Mouse (Mus musculus) cerebellum, postnatal 36 days (tissue): ENCODE measurements around the gene Trpv4.

ENCODE experiments used
- DNase-seq, 2 experiments: peaks; one replicate each; pipeline ENCODE4 v3.0.0; 2021 to 2022; ENCODE audit warnings: mixed read lengths in 2 of 2

The Trpv4 gene

DNA sequence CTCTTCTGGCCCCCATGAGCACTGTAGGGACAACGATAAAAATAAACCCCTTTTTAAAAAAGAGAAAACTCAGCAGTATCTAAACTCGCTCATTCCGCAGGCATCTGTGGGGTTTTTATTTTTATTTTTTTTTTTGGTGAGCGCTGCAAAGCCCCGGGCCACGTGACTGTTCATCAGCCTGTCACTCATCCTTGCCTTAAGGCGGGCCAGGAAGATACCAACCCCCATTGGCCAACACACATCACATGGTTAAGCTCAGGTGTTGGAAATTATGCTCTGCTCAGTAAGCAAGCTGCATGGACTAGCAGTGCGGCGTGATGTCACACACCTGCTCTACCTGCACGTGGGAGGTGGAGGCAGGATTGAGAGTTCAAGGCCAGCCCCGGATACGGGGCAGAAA lies 40.4 kb downstream of the Trpv4 start:
- no peak for DNase-seq

DNA sequence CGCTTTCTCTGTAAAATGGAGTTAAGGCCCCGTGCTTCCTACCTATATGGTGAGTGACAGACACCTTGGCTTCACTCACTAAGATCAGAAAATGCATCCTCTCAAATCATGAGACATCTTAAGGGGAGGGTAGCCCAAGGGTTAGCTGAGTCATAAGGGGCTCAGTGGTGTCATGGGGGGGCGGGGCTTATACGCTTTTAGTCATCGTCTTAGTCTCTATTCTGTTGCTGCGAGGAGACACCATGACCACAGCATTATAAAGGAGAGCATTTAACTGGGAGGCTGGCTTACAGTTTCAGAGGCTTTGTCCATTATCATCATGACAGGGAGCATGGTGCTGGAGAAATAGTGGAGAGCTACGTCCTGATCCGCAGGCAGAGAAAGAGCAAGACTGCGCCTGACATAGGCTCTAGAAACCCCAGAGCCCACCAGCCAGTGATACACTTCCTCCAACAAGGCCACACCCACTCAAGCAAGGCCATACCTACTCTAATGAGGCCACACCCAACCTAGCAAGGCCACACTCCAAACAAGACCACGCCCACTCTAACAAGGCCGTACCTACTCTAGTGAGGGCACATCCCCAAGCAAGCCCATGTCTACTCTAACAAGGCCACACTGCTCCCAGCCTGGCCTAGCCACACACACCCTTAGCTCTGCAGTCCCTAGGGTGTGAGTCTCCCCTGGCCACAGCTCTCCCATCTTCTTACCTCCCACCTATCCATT lies 41.7 kb downstream of the Trpv4 start:
- no peak for DNase-seq

DNA sequence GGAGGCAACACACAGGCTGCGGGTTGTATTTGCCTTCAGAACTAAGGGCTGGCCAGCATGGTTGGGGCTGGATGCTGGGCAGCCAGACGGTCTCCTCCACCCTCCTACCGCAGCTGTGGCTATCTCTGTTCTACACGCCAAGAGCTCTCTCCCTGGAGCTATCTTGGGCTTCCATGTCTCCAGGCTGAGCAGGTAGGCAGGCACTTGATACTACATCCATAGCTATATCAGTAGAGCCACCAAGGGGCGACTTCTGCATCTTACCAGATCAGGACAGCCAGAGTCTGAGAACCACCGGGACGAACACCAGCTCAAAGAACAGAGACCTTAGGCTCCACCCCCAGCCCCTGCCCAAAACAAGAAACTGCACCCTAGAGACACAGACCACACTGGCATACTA lies 43.4 kb downstream of the Trpv4 start:
- no peak for DNase-seq

DNA sequence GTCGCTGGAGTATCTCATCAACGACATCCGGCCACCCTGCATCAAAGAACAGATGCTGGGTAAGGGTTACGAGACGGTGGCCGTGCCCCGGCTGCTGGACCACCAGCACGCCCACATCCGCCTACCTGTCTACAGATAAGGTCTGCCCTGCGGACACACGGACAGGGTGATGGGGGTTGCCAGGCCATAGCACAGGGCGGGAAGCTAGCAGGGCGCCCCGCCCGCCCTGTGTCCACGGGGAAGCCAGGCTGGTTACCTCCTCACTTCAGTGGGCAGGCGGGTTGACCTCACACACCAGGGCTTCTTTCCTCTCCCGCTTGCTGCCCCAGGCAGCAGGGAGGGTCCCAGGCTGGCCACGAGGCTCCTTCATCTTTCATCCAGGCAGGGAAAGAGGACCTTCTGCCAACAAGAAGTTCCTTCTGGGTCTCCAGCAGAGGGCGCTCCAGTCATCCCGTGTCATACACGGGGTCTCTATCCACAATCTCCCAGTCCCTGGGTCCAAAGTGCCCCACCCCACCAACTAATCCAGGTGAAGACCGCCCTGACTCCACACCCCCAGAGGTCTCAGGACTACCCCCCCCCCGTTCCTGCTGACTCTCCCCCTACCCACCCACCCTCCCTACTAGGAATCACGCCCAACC lies 46.1 kb downstream of the Trpv4 start:
- no peak for DNase-seq

DNA sequence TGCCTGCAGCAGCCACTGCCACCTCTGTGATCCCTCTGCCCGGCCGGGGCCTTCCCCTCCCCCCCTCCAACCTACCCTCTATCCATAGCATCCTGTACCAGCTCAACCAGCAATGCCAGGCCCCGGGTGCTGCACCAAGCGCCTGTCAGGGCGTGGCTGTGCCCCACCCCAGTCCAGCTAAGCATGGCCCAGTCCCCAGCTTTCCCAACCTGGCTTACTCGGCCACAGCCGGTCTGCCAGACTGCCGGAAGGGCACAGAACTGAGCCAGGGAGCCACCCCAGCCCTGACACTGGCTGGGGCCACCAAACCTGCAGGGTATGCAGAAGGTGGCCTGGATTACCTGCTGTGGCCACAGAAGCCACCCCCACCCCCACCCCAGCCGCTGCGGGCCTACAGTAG lies 47.0 kb downstream of the Trpv4 start:
- no peak for DNase-seq

DNA sequence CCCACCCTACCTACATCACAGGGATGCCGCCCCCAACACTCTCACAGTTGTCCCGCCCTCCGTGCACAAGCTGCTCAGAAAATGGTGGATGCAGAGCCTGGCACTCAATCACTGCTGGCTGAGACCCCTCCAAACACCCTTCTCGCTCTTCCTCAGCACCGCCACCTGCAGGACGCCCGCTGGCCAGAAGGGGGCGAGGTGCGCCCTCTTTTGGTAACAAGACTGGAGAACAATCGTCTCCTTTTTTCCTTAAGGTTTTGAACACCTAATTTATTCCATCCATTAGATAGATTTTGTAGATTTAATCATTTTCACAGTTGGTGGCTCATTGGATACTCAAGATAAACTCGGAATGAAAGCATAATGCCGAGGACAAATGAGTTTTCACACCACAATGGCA lies 49.7 kb downstream of the Trpv4 start:
- peak; percentile 81 to 84 for DNase-seq

DNA sequence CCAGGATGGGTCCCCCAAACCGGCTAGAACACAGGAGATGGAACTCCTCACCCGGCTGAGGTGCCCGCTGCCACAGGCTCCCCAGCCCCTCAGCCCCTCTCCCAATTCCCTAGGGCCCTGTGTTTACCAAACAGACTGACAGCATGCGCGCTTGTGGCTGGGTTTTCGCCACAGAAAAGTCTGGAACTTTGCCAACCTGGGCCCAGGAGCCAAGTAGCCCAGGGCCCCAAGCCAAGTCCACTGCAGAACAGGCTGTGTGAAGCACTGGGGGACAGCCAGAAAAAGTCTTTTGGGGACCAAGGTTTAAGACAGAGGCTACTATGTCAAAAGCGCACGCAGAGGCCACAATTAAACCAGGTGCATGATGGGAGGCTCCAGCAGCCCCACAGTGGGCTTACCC lies 50.6 kb downstream of the Trpv4 start:
- DNase-seq, result peak; percentile 84 to 86

DNA sequence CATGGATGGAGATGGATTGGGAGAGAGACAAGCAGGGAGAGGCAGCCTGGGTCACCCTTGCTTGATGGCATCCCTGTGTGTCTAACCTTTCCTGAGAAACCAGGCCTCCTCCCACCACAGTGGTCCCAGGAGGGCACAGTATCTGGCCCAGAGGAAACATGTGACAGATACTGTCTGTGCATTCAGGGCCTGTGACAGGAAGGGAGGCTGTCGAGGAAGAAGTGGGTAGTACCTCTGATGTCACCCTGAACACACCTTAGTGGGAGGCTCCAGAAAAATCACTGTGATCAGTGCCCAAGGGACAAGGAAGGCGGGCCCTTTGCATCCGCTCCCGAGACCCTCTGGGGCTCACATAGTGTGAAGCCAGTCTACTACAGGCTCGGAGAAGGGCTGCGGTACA lies 52.2 kb downstream of the Trpv4 start:
- DNase-seq, result no peak

DNA sequence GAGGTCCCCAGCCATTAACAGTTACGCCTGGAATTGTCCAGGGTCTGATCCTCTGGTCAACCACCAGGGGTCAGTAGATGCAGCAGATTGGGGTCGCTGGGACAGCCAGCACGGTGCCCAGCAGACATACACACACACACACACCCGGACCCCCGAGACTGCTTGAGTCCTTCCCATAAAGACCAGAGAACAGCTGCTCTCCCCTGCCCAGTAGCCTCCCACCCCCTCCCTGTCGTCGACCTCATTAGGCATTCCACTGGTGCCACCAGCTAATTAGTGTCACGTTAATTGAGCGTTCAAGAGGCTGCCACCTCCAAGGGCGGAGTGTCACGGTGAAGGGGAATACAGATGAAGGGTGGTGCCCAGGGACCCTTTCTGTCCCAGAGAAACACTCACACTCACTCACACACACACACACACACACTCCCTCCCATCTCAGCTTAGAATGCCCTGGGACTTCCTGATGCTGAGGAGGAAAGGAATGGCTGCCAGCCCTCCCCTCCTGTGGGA lies 53.4 kb downstream of the Trpv4 start:
- no peak for DNase-seq

DNA sequence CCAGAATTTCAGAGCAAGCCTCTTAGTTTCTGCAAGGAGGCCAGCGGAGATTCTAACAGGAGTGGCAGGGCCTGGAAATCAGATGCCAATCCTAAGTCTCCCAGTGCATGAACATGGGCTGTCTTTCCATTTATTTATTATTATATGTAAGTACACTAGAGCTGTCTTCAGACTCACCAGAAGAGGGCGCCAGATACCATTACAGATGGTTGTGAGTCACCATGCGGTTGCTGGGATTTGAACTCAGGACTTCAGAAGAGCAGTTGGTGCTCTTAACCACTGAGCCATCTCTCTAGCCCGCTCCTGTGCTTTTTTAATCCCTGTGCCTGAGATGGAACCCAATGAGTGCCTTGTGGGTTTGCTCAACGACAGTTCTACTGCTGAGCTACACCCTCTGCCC lies 54.2 kb downstream of the Trpv4 start:
- DNase-seq, result no peak

DNA sequence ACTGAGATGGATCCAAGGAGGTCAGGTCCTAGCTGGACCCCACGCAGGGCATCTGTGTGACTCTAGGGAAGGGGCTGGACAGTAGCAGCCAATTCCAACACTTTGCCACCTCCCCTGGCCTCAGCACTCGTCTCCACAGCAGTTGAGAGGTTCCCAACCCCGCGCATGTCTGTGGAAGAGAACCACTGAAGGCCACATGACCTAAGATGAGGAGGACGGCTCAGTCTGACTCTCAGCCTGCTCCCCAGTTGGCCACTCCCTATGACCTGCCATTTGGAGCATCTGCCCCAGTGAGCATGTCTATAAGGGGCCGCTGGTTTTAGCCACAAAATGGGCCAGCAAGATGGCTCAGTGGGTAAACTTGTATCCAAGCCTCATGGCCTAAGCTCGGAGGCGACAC lies 56.2 kb downstream of the Trpv4 start:
- no peak for DNase-seq

DNA sequence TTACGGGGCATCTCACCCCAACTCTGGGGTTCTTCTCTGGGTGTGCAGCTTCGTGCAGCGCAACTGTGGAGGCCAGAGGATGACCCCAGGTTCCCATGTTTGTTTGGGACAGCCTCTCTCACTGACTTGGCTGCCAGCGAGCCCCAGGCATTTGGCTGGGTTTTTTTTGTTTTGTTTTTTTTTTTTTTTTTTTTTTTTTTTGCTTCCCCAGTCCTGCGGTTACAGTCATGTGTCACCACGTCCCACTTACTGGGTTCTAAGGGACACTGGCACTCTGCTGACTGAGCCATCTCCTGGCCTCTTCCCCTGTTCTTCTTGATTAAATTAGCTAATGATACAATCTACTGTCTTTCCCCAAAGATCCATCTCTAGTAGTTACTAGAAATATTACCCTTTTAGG lies 60.6 kb downstream of the Trpv4 start:
- no peak for DNase-seq

DNA sequence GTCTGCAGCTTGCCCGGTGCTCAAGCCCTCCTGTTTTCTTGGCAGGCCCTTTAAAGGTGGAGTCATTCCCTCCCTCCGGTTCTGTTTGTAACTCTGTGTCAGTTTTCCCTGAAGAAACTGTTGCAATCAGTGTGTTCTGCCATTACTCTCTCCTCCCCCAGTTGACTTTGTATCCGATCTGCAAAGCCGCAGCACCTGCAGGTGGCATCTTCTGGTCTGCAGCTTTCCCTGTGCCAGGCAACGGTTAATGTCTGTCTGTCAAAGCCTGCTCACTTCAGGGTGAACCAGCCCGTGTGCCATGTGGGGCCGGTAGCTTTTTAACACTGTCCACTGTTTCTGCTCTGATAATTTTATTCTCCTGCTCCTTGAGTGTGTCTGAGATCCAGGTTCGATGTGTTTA lies 61.0 kb downstream of the Trpv4 start:
- no peak for DNase-seq

DNA sequence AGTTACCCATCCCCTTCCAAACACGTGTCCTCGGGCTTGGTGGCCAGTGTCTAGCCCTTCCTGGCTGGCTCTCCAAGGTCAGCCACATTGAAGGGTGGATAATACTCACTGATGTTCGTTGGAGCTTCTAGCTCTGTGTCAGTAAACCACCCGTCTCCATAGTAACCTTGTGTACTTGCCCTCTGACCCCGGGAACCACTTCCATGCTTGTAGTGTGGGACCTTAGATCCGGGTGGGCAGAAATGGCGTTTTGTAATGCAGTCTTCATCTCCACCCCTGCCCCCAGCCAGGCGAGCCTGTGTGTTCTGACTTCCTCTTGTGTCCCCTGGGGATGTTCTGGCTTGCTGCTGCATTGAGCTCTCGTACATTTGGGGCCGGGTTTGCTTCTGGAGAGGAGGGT lies 61.6 kb downstream of the Trpv4 start:
- DNase-seq, result no peak

DNA sequence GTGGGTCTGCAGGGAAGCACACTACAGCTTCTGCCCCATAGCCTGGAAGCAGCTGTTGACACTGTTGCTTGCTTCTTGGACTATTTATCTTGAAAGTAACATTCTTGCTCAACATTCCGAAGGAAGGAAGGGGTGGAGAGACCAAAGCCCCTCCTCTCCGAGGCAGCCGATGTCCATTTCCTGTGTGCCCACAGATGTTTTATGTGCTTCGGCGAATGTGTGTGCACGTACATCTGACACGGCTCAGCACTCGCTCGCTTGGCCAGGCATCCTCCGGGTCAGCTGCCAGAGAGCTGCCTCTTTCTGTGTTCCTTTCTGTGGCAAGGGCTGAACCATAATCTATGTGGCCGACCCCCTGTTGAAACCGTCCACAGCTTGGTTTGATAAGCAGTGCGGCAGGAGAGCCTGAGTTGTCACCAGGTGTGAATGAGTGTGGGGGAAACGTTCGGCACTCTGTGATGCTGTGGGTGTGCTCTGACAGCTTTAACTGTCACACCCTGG lies 63.4 kb downstream of the Trpv4 start:
- no peak for DNase-seq

DNA sequence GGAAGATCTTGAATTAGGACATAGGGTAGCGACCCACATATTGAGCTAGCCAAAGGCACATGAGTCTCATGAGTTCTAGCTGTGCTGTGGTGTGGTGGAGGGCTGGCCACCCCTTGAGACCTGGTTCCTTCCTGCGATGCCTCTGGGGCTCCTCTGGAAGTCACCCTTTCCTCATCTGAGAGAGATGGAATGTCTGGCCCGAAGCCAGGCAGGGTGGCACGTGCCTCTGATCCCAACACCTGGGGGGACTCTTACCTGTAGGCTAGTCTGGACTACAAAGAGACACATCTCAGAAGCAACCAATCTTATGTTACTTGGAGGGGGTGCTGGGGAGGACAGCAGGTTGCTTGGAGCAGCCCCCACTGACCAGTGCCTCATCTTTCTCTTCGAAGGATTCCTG lies 64.3 kb downstream of the Trpv4 start:
- DNase-seq, result no peak

DNA sequence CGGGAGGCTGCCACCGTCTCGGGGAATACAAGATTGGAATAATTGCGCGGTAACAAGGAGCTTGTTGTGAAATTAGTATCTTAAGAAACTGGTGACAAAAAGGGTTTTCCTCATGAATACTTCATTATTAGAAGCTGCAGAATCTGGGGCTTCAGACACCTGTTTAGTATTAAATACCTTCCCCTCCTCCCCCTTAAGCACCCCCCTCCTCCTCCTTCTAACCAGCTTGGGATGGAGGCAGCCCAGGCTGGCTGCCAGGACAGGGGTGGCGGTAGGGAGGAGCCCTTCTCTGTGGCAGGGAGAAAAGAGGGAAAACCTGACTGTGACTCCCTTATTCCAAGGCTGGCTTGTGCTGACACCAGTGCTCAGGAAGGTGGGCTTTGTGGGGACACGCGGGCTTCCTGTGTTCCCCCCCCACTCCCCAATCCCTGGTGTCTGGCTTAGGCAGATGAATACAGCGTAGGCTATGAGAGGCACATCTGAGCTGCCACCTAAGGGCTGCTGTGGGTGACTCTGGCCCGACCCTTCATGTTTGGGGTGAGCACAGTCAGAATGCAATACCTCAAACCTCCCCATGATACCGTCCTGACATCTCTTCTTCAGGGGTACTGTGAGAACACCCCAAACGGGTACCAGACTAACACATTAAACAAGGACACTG lies 64.9 kb downstream of the Trpv4 start:
- no peak for DNase-seq

DNA sequence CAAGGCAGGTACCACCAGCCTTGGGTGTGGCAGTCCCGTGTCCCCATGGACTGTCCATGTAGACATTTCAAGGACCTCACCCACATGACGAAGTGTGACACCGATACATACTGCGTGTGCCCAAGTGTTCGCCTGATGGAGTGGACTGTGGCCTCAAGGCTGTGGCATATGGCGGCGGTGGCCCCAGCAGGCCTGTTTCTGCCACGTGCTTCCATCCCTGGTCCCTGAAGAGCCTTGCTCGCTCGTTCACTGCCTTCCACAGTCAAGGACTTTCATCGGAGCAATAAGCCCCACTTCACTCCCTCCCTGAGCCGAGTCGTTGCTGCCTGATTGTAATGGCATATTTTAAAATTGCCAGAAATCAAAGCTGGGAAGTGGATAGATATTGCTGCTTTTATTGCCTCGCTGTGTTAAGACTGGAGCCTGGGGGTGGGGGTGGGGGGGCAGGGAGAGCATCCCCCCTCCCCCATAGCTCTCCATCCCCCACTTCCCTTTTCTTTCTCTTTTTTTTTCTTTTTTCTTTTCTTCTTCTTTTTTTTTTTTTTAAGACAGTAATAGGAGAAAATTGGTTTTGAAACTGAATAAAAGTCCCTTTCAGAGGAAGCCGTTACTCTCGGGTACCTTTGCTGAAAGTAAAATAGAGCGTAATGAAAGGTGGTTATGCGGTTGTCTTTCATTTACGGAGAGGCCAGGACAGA lies 65.6 kb downstream of the Trpv4 start:
- DNase-seq, result no peak

DNA sequence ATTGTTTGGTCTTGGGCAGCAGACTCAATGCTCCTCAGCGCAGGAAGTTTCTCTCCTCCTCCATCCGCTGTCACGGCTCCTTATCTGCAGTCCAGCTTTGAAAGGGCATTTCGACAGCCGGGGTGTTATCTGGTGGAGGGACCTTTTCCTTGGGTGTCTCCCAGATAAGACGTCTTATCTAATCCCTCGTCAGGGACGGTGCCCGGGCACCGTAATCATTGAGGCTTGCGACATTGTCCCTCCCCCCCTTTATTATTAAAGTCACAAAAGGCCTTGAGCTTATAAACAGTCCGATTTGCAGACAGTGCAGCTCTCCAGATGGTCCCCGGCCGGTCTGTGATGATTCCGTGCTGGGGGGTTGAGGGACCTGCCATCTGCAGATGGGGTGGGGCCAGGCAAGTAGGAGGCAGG lies 67.1 kb downstream of the Trpv4 start:
- DNase-seq, result peak in 1 of 2 experiments; percentile 38

DNA sequence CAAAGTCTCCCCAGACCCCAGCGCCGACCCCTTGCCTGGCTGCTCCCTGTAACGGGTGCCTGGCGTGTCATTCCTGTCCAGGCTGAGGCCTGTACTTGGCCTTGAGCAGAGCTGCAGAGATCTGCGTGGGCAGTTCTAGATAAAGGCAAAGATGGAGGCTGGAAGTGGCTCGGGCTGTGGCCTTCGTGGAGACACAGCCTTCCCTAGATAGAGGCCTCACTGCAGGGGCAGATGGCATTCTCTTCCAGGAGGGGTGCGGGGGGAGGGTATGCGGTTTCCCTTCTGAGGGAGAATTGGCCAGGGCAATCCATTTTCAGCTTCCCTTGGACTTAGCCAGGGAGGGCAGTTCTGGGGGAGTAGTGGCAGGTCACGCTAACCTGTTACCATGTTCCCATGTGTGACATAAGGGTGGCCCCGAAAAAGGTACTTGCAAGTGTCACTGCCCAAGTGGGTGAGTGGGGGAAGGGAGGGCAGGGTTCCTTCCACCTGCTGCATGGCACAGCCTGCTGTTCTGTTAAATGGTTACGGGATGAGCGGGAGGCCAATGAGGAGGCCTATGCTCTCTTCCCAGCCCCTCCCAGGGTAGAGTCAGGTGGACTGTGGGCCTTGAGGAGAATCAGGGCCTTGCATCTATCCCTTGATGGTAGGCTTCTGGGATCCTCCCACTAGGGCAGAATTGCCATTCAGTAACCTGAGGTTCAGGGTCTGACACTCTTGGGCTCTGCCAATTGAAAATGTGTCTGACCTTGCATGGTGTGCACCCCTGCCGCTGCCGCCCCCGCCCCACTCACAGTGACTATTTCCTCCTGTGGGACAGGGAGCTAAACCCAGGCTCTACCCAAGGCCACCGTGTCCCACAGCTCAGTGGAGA lies 67.9 kb downstream of the Trpv4 start:
- DNase-seq, result no peak

DNA sequence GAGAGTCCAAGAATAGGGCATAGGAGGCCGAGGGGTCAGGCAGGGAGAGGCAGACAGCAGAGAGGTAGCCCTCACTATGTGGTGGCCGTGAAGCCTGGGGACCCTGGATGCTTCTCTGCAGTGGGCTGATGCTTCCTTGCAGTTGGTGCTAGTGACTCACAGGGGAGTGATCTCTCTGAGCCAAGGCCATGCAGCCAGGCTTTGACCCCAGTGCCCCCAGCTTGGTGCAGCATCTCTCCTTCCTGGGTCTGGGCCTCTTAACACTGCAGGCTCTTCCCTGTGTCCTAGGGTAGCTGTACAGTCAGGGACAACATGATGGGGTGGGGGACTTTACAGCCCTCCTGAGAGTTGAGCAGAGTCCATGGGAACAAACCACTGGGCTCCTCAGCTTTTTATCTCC lies 68.8 kb downstream of the Trpv4 start:
- DNase-seq, result no peak

DNA sequence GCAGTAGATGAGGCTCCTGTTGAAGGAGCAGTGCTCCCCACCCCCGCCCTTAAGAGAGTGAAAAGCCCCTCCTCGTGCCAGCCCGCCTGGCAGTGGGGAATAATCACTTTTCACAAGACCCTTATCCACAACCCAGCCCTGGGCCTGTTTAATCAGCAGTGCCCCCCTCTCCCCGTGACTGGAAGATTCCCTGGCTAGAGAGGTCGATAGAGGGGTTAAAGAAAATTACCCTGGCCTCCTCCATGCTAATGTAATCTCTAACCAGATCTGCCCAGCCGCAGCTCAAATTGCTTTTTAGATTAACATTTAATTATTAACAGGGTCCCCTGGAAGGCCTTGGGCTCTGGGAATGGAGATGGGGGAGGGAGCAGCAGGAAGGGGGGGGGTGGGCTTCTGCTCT lies 69.2 kb downstream of the Trpv4 start:
- no peak for DNase-seq
